Mouse (Mus musculus): ENCODE measurements around the gene Sec1.

- TF ChIP-seq CTCF (IDR thresholded peaks at IDR 0.05; ENCODE audit: insufficient read depth, low read length): no peak
- TF ChIP-seq POLR2A (IDR thresholded peaks at IDR 0.05; ENCODE audit: borderline replicate concordance, extremely low read depth, low read depth, low read length): no peak
These were observed 17.3 kb upstream of the Sec1 start for GRCm38 (mm10) chr7:45711316-45712021.

All from lung, adult 2 months (tissue).